Mouse (Mus musculus) gonadal fat pad, adult 2 months (tissue): ENCODE data around the gene Uggt1. TPM values are rescaled to one million over a fixed set of nuclear protein-coding genes. Genes with fewer than 3 reads are reported as not detected.

Experiments
- DNase-seq: peaks from one replicate; pipeline ENCODE4 v3.0.0-alpha.2; 2012; ENCODE audit warnings: low read depth
- polyA plus RNA-seq: library from polyadenylated mRNA; depleted of rRNA; stranded (reverse); fragments of >200 nt; gene quantifications from 2 replicates; pipeline ENCODE4 v1.2.3, GENCODE M21; 2012

Gene Uggt1
- polyA plus RNA-seq, 1 experiment, result 37.2 TPM

DNA sequence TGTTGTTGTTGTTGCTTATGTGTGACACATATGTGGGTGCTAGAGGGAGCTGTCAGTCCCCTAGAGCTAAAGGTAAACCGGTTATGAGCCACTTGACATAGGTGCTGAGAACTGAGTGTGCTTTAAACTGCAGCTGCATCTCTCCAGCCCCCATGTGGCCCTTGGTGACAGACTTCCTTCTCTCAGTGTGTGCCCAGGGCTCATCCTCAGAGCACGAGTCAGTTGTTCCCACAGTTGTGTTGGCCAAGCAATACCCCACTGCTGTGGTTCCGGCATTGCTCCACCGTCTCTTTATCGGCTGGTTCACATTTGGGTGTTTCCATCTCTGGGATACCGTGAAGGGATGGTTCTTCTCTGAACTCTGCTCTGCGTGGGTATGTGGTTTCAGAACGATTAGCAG, 12.8 kb upstream of the Uggt1 start:
- no peak for DNase-seq

DNA sequence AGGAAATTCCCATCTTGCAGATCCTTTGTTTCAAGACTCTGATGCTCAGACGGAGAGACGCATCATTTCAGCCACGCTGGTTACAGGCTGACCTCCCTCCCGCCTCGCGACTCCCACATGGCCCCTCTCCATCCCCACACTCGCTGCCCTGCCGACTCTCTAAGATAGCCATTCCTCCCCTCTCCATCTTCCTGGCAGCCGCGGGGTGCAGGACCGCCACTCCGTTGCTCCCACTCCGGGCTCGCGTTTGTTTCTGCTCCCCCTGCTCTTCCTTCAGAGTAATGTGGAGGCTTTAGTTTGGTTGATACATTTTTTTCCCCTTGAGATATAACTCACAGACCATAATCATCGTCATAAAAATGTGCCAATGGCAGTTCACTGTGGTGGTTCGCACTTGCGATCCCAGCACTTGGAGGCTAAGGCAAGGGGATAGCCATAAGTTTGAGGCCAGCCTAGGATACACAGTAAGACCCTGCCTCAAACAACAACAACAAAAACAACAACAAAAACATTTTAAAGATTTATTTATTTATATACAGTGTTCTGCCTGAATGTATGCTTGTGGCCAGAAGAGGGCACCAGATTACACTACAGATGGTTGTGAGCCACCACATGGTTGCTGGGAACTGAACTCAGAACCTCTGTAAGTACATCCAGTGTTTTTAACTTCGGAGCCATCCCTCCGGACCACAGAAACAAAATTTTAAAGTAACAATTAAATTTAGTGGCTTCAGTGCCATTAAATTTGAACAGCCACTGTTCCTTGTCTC, 11.5 kb upstream of the Uggt1 start:
- no peak for DNase-seq

DNA sequence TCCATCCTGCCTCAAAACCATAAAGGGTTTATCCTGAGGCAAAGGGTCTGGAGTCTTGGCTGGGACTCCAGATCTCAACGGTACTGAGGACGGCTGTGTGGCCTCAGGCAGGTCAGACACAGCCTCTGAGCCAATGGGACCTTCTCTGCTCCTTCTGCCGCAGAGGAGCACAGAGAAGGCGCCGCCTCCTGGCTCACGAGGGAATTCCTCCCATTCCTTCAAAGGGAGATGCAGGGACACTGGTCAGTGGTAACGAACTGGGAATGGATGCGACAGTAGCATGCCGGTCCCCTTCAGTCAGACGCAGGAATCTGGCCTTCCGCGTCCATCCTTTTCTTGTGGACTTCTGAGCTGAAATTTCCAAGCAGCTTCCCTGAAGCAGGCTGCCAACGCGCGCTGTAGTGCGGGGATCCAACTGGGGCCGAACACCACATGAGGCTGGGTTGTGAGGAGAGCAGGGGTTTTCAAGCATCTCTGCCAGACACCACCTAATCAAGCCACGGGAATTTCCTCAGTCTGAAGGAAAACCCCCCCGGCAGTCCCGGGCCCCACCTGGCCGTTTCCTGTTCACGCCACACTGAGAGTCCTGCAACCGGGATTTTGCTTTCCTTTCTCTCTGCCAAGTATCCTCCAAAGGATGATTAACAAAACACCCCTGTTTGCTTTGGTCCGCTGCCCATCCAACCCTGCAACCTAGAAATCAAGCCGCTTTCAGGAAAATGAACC, 10.3 kb upstream of the Uggt1 start:
- DNase-seq, result no peak

DNA sequence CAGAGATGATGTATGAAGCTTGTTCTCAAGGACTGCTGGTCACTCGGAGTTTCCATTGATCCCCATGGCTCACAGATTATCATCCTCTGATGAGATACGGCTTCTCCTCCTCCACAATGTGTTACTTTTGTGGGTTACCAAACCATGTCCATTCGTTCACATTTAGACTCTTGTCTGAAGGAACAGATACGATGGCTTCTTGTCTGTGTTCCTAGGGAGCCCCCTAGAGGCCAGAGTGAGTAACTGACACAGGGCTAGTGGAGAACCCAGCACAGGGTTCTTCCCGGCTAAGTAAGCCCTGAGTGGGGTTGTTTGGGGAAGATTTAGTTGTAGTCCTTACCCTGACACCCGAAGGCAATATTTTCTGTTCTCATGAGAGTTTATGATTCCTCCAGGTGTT, 8.3 kb upstream of the Uggt1 start:
- DNase-seq, result no peak

DNA sequence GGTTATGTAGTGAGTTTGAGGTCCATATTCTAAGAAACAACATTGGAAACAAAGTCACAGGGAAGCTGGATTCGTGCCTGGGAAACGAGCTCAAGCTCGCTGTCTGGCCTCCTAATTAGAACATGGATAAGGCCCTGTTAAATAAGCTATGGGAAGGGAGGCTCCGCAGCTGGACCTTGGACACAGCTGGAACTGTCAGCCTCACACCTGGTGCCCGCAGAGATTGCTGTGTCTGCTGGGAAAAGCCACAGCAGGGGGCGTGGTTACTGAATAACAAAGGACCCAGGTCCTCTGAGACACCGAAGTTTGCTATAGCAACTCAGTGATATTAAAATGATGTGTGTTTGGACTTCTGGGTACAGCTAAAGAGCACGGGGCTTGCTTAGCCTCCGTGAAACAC, 6.9 kb upstream of the Uggt1 start:
- no peak for DNase-seq

DNA sequence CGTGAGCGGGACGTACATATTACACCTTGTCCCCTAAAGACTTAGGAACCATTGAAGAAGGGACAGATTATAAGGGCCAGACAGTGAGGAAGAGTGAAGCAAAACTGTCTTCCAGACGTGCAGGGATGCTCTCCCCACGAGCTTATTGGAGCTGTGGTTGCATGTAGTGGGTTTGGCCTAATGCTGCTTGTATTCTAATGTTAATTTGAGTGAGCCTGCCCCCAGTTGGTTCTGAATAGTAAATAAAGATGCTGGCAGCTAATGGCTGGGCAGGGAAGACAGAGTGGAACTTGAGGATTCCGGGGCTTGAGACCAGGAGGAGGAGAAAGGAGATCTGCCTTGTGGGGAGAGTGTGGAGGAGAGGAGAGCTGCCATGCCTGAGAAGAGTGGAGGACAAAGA, 2.2 kb upstream of the Uggt1 start:
- DNase-seq, result no peak

DNA sequence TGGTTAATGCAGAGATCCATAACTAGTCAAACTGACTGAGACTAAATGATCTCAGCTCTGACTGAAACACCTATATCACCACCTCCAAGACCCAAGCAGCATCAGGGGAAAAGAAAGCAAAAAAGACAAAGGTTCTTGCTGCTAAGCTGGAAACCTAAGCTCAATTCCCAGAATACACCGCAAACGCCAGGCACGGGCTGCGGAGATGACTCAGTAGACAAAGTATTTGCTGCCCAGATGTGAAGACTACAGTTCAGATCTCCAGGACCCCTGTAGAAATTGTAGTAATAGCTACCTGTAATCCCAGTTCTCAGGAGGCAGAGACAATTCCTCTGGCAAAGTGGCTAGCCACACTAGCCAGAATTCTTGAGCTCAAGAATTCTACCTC, 302 bp upstream of the Uggt1 start:
- DNase-seq, result no peak

DNA sequence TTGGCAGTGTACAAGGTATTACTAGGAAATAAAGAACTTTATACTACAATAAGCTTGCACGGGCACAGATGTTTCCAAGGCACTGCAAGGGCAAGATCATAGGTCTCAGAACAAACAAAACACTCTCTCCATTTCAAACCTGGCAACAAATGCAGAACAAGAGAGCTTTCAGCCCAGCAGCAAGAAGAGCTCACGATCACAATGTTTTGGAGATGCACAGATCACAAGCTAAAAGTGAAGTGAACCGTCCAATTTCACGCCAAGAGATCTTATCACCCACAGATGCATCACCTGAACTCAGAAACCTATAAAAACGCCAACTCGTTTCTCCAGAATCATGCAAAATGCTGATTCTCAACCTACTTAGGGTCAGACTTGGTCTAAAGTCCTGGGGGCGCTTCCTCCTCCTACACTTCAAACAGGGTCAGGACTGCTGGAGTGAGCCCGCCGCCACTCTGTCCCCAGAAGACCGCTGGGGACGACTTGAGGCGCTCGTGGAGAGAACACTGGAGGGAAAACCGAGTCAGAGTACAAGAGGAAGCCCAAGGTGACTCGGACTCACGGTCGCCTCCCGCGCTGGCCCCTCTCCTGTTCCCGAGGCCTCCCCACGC, 968 bp downstream of the Uggt1 start:
- DNase-seq, result no peak

DNA sequence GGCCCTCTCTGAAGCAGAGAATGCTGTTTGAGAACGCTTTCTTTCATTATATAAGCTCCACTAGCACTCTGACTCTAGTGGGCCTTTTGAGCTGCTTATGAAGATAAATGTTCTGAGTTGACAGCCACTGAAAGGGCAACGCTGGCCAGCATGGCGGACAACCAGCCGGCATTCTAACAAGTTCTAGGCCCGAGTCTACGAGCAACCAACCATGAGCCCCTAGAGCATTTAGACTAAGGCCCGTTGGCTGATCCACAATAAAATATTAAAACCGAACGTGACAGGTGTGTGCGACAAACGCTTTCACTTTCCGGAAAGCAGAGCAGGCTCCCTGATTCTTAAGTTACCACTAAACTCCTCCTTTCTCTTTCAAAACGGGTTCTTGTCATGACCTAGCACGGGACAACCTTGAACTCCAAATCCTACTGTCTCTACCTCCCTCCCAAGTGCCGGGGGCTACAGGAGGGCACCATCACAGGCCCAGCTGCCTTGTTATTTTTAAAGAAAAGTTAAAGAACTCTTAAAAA, 2.6 kb downstream of the Uggt1 start:
- no peak for DNase-seq

DNA sequence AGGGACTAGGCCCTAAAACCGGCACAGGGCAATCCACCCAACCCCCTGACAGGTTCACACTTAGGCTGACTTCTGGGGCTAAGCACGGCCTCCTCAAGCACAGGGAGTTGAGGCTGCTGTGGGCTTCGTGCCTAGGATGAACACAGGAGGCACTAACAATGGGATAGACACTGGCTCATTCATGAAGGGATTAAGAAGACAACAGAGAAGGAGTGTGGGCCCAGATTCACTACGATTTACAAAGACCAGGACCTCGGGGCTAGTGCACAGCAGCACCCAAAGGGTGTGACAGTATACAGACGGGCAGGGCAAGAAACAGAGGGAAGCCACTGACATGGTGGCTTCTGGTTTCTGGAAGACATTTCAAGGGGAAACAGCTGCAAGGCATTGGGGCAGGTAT, 4.3 kb downstream of the Uggt1 start:
- DNase-seq, result no peak

DNA sequence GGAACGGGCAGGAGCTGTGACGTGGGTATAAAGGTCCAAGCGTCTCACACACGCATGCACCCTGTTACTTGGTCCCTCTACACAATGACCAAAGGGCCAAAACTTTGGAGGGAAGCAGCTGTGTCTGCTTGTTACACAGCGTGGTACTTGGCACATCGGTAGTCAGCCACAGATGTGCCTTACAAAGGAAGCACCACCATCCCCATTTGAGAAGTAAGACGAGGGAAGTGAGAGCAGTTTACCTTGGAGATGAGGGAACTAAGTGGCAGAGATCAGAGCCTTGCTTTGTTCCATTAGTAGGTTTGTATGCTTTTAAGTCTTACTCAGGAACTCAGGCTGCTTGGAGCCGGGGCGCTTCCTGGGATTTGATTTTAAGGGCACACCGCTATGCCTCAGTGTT, 5.1 kb downstream of the Uggt1 start:
- DNase-seq, result no peak

DNA sequence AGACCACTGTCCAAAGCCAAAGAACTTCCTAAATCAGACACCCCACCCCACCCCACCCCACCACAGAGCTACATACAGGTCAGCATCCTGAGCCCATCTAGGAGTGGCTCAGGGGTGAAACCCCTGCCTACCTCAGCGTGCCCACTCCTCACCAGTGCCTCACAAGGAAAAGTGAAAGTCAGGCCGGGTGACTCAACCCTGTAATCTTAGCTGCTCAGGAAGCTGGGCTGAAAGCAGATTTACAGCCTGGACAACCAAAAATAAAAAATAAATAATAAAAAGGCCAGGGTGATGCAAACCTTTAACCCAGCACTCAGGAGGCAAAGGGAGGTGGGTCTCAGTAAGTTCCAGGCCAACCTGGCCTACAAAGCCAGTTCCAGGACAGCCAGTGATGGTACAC, 8.7 kb downstream of the Uggt1 start:
- no peak for DNase-seq

DNA sequence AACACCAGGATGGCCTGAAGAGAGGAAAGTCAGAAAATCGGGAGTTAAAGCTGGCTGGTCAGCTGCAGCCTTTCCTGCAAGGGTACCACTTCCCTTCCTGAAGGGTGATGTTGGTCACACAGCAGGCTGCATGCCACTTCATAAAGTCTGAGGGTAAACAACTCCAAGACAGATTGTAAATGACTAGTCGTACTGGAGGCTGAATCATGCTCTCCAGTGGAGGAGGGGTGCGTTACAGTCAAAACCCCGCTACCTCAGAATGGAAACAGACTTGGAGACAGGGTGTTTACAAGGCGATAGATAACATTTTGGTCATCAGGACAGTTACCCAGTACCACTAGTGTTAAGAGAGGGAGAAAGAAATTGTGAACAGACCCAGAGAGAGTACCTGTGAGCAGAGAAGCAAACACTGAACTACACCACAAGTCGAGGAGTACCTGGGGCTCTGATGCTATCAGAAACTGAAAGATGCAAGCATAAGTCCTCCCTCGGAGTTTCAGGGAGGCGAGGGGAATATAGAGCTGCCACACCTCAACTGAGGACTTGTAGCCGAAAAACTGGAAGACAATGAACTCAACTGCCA, 9.4 kb downstream of the Uggt1 start:
- no peak for DNase-seq

DNA sequence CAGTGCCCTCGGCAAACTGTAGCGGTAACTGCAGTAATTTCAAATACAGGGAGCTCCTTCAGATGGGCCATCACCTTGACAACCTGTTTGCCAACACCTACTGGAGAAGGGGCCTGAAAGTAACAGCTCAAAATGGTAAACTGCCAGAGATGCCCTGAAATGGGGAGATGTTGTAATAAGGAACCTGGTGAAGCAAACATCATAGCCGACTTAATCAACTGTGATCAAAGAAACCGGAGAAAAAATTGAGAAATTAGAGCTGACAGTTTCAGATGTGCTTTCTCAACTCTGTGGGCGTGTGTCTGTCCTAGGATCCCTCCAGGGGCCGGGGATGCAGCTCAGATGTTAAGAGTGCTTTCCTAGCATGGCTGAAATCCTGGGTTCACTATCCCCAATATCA, 11.3 kb downstream of the Uggt1 start:
- DNase-seq, result no peak

DNA sequence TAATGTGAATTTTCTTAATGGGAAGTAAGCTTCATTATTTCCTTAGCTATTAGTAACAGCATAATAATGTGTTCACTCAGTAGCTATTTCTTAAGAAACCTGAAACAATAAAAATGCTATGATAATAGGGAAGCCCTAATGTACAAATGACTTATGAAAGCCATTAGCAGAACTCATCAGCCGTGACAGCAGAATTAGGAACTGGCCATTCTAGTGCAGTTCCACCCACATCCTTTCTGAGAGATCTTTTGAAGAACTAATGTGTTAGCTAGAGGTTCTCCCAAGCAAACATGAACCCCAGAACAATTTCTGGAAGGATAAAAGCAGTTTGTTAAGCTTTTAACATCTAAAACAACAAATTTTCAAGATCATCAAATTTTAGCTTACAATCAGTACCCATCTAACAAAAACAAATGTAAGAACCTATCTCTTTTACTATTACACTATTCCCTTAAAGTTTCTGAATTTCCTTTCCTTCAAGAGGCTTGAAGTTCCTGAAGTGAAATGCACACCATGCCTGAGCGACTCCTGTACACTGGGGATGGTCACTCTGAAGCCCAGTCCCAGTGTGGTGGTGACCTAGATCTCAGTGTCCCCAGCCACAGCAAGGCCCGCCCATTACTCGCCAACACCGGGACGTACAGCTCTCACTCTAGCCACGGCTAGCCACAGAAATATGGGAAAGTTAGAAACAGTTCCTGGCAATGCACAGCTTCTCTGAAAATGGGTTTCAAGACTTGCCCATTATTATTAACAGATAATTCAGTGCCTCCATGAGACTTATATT, 13.4 kb downstream of the Uggt1 start:
- no peak for DNase-seq

DNA sequence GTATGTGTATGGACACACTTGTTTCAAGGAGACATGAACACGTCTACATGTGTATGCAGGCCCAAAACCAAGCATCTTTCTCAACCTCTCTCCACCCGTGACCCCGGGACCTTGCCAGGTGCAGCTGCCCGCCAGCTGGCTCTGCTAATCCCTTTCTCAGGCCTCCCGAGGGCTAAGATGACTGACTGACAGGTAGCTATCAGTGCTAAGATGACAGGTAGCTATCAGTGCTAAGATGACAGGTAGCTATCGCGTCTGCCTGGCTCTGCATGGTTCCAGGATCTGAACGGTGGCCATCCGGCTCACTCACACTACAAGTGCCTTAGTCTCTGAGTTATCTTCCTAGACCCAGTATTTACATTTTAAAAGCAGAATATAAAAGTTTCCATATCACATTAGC, 16.1 kb downstream of the Uggt1 start:
- DNase-seq, result no peak

DNA sequence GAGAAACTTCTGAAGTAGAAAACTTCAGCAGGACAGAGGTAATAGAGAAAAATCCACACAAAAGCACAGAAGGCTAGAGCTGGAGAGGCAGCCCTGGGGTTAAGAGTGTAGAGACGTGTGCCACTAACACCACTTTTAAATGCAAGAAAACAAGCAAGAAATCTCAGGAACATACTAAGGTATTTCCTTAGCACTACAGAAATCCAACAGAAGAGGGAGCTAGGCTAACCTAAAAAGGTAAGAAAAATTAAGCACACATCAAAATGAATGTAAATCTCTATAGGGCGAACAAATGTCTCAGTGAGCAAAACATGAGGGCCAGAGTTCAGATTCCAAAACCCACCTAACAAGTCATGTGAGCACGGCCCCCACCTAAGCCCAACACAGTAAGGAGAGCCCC, 19.9 kb downstream of the Uggt1 start:
- no peak for DNase-seq

DNA sequence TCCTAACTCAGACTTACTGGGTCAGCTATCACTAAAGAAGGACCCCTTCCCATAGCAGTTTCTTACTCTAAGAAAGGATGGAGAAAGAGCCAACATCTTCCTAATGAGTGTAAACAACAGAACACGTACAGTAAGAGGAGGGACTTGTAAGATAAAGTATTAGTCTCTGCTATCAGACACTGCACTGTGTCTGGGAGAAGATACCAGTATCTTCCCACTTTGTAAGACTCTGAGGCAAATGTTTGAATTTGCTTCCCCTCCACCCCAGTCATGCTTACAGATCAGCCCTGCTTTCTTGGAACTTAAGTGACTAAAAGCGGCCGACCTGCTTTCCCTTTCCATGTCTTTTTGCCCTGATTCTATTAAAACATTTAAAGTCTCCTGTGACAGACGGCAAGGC, 30.2 kb downstream of the Uggt1 start:
- no peak for DNase-seq

DNA sequence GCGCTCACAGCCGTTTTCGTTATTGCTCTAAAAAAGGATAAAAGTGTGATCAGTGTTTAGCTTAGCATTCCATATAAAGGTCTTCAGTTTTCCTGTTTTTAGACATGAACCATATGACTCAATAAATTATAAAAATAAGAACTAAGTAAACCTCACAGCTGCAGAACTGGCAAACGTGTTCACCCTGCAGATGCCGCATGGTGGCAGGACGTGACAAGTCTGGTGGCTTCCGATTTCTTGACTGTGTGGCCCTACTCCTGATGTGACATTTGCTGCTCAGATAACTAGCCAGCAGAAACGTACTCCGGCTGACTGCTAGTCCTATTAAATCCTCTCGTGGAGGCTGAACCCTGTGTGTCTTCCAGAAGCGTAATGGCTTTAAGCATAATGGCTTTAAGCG, 42.8 kb downstream of the Uggt1 start:
- DNase-seq, result no peak

DNA sequence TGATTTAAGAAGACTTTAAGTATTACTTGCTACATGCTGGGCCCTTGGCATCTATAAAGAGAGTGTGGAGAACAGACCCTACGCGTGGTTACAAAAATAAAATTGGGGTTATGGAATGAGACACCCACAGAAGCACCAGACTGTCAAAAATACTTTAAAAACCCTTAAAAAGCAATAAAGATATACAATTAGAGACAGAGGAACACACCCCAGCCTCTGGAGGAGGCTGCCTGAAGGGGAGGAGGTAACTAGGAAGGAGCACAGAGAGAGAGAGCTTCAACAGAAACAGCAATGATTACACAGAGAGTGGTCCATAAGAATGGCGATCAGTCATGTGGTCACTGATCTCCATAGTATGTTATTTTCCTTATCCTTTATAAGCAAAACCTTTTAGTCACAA, 50.0 kb downstream of the Uggt1 start:
- no peak for DNase-seq

DNA sequence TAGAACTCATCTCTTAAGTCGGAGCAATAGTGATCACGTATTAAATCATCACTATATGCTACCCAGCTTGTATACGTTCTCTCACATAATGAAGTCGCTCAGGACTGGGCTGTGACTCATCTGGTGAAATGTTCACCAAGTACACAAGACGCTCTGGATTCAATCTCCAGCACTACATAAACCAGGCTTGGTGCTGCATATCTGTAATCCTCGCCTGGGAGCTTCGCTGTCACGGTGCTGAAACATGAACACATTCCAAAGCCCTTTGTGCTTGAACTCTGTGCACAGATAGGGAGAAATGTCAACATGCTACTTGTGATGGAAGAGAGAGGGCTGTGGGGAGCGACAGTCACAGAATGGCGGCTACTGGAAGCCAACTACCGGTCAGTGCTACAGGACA, 52.6 kb downstream of the Uggt1 start:
- DNase-seq, result no peak

DNA sequence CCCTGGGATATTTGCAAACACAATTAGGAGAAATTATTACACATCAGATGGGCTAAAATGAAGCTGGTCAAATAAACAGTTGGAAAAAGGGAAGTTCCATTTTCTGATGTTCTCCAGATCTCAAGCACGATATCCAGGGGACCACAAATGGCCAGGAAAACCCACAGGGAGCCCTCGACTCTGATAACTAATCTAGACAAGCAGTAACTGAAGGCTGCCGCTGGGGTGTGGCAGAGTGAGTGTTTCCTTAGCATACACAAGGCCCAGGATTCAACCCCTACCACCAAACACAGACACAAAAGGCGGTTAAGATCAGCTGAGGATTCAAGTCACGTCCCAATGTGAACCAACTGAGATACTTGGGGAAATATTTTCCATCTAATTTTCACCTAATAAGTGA, 64.5 kb downstream of the Uggt1 start:
- no peak for DNase-seq
